Mouse (Mus musculus) A20 (cell line): ENCODE measurements around the gene Max.

Source experiments
- DNase-seq: peaks from one replicate; pipeline ENCODE4 v3.0.0-alpha.2; 2011; ENCODE audit warnings: low read depth, low spot score

Max gene

GRCm38 (mm10) chr12:76961932-76962891 is at the start of gene Max:
TSS of gene Max (minus strand) at chr12:76962201.
- DNase-seq = peak; percentile 98

- DNase-seq = no peak
These were observed 49.2 kb upstream of the Max start for GRCm38 (mm10) chr12:77011092-77011720.

- peak; percentile 54 for DNase-seq
These were observed 47.4 kb upstream of the Max start for GRCm38 (mm10) chr12:77009202-77010030.

- DNase-seq = no peak
These were observed 42.9 kb upstream of the Max start for GRCm38 (mm10) chr12:77004893-77005292.

- DNase-seq = no peak
These were observed 40.7 kb upstream of the Max start for GRCm38 (mm10) chr12:77002551-77003228.

GRCm38 (mm10) chr12:77001312-77001711 is 39.3 kb upstream of the Max start:
- no peak for DNase-seq

- DNase-seq = peak; percentile 53
These were observed 38.8 kb upstream of the Max start for GRCm38 (mm10) chr12:77000705-77001284.

GRCm38 (mm10) chr12:77000096-77000704 is 38.2 kb upstream of the Max start:
- peak; percentile 79 for DNase-seq

GRCm38 (mm10) chr12:76994766-76995165 is 32.8 kb upstream of the Max start:
- DNase-seq = no peak

- DNase-seq = no peak
These were observed 31.0 kb upstream of the Max start for GRCm38 (mm10) chr12:76992891-76993529.

- no peak for DNase-seq
These were observed 20.9 kb upstream of the Max start for GRCm38 (mm10) chr12:76982818-76983471.

- no peak for DNase-seq
These were observed 17.5 kb upstream of the Max start for GRCm38 (mm10) chr12:76979530-76979929.

GRCm38 (mm10) chr12:76972669-76973068 is 10.7 kb upstream of the Max start:
- no peak for DNase-seq

GRCm38 (mm10) chr12:76972241-76972640 is 10.2 kb upstream of the Max start:
- no peak for DNase-seq

- DNase-seq = no peak
These were observed 9.7 kb upstream of the Max start for GRCm38 (mm10) chr12:76971642-76972221.

GRCm38 (mm10) chr12:76965876-76966275 is 3.9 kb upstream of the Max start:
- no peak for DNase-seq

- no peak for DNase-seq
These were observed 3.1 kb upstream of the Max start for GRCm38 (mm10) chr12:76965089-76965488.

- peak; percentile 38 for DNase-seq
These were observed 709 bp downstream of the Max start for GRCm38 (mm10) chr12:76961052-76961931.
